Mouse (Mus musculus) liver (tissue): Measurements from ENCODE around the gene Reck.

Experiments used
- DNase-seq: peaks from one replicate; pipeline ENCODE4 v3.0.0-alpha.2; 2020; ENCODE audit warnings: mixed read lengths

Gene Reck

GRCm38 (mm10) chr4:43906443-43906842 lies 31.1 kb downstream of the Reck start:
- peak; percentile 25 for DNase-seq

- DNase-seq: no peak
These were observed 42.9 kb downstream of the Reck start for GRCm38 (mm10) chr4:43918221-43918620.

DNA sequence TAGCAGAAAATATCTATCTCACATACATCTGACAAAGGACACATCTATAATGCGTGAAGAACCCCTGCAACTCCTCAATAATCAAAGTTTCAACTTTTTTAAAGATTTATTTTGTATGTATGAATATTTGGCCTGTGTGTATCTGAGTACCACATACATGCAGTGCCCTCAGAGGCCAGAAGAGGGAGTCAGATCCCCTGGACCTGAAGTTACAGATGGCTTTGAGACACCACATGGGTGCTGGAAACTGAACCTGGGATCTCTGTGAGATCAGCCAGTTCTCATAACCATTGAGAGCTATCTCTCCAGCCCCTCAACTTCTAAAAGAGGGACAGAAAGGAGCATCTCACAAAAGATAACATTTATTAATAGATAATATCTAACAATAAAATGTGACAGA lies 45.3 kb downstream of the Reck start:
- DNase-seq: no peak

- DNase-seq: no peak
These were observed 49.8 kb downstream of the Reck start for GRCm38 (mm10) chr4:43925125-43925524.

DNA sequence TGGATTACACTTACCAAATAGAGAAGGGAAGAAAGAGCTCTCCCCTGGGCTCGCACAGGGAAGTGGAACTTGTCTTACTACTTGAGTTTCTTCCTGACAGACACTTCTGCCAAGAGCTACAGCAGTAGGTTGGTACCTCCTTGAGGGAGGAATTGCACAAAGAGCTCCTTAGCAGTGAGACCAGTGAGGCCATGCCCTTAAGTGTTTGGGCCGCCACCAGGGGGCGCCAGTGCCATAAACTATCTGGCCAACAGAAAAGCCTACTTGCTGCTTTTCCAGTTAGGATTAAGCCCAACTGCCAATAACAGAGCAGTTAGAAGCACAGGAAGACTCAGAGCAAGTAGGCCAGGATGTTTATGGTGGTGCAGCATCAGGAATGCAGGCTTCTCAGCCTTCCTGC lies 50.4 kb downstream of the Reck start:
- DNase-seq: peak; percentile 86

GRCm38 (mm10) chr4:43927826-43928225 lies 52.5 kb downstream of the Reck start:
- DNase-seq: peak; percentile 67

- DNase-seq: no peak
These were observed 56.5 kb downstream of the Reck start for GRCm38 (mm10) chr4:43931877-43932276.

DNA sequence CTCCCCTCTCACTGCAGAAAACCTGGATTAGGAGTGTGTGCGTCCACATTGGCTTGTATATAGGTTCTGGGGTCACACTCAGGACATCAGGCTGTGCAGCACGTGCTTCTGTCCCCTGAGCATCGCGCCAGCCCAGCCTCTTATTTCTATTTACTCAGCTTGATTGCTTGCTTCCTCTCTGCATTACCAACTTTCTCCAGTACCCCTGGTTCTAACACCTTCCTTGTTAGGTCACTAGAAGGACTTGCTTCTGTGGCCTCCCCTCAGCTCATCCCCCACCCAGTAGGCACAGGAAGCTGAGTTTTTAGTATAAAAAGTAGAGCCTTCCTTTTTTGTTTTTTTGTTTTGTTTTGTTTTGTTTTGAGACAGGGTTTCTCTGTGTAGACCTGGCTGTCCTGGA lies 60.9 kb downstream of the Reck start:
- no peak for DNase-seq

- peak; percentile 20 for DNase-seq
These were observed 61.7 kb downstream of the Reck start for GRCm38 (mm10) chr4:43936749-43937674.

DNA sequence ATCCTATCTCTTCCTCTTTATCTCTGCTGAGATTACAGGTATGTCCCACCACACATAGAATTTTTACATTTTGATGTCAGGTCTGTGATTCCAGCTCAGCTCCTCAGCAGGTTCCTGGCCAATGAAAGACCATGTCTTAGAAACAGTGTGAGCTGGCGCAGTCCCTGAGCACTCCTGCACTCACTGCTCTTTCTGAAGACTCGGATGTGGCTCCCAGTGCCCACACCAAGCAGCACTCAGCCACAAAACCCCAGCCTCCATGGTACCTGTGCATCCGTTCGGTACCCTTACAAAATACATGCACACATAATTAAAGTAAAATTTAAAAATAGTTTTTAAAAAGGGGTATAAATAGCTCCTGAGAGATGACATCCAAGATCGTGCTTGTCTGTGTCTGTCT lies 66.0 kb downstream of the Reck start:
- no peak for DNase-seq

DNA sequence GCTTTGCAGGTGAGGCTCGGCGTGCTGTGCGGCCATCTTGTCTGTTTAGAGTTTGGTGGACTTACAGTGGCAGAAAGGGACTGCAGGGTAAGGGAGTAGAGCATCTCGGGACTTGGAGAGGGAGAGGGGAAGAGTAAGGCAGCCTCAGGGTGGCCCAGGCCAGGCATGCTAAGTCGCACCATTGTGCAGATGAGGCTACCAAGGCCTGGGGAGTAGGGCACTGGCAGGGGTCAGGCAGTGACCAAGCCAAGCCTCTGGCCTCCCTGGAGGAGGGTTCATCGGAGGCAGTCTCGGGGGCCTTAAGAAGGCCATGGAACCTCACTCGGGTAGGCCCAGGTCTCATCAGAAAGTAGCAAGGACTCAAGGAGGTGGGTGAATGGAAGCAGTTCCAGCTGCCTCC lies 67.1 kb downstream of the Reck start:
- DNase-seq: no peak

GRCm38 (mm10) chr4:43947571-43947970 lies 72.2 kb downstream of the Reck start:
- no peak for DNase-seq

GRCm38 (mm10) chr4:43957292-43957845 lies 82.0 kb downstream of the Reck start, which contains the start of gene Glipr2:
Glipr2 (plus strand) TSS chr4:43957401.
- peak; percentile 86 for DNase-seq

GRCm38 (mm10) chr4:43957846-43958461 lies 82.6 kb downstream of the Reck start:
- peak; percentile 70 for DNase-seq

DNA sequence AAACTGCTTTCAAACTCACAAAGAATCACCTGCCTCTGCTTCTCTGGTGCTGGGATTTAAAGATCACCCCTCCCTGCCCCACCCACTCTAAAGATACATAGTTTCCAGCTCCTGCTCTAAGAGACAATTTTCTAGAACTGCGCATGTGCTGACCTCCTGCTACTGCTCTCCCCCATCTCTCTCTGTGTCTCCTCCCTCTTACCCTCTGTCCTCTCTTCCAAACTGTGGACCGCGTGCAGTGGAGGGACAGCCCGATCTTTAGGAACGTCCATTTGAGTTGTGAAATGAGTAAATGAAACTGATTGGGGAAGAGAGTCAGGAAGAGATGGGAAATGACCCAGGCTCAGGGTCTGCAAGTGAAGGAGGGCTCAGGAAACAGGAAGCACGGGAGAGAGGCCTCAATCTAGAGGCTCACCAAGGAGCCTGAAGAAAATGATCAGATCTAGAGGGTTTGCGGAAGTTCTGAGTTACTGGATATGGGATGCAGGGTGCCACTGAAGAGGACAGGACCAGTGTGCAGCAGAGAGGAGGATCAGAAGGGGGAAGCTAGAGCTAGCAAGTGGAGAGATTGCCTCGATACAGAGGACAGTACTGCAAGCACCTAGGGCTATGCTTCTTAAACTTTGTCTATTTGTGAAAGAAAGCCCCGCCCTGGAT lies 84.3 kb downstream of the Reck start:
- peak; percentile 44 for DNase-seq

- DNase-seq: peak; percentile 67
These were observed 84.9 kb downstream of the Reck start for GRCm38 (mm10) chr4:43960207-43960606.

GRCm38 (mm10) chr4:43964326-43964833 lies 89.0 kb downstream of the Reck start:
- DNase-seq: peak; percentile 84

- peak; percentile 28 for DNase-seq
These were observed 89.8 kb downstream of the Reck start for GRCm38 (mm10) chr4:43964951-43965684.

- peak; percentile 41 for DNase-seq
These were observed 90.7 kb downstream of the Reck start for GRCm38 (mm10) chr4:43965856-43966535.

GRCm38 (mm10) chr4:43968650-43969049 lies 93.3 kb downstream of the Reck start:
- no peak for DNase-seq

DNA sequence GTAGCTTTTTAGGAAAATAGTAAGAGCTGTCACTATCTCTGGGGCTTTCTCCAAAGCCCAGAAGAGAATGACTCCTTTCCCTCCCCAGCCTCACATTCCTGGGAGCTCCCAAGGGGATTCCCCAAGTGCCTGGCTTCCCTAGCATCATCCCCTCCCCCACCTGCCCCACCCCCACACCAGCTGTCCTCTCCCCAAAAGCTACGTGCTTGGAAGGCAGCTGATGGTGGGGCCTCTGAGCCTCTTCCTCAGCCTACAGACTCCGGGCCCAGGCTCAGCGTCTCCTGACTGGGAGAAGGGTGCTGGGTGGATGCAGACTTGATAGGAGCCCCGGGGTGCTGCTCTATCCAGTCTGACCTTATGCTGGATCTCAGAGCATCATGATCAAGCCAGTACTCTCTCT lies 94.0 kb downstream of the Reck start:
- DNase-seq: peak; percentile 41
